Mouse (Mus musculus) heart, adult 18-20 months (tissue): ENCODE measurements around the gene Slit3. TPM values are rescaled to one million over a fixed set of nuclear protein-coding genes. Genes with fewer than 3 reads are reported as not detected.

Source experiments
- DNase-seq, 2 experiments: peaks; one replicate each; pipeline ENCODE4 v3.0.0; 2021 to 2022; ENCODE audit warnings: mixed read lengths in 1 of 2
- total RNA-seq, 2 experiments: library from RNA; stranded (reverse); gene quantifications; 2 replicates each; pipeline ENCODE4 v1.2.3; 2021

Gene Slit3
- total RNA-seq, 2 experiments from 2014 or later = 12.6 to 13.3 TPM

DNA sequence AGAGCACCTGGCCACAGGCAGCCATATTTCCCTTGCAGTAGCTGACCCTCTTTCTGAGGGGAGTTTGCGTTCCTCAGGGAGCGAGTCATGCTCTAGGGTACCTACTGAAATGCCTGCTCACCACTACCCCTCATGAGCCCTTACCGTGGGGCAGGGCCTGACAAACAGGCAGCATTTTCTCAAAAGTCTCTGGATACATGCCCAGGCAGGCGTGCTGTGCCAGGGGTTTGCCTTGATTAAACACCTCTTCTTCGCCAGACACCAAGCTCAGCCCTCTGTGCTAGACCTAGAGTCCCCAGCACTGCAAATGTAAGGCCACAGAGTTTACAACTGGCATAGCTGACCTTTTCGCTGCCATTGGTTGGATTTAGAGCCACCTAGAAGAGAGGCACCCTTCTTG is 345.7 kb downstream of the Slit3 start:
- peak in 1 of 2 experiments; percentile 11 for DNase-seq

DNA sequence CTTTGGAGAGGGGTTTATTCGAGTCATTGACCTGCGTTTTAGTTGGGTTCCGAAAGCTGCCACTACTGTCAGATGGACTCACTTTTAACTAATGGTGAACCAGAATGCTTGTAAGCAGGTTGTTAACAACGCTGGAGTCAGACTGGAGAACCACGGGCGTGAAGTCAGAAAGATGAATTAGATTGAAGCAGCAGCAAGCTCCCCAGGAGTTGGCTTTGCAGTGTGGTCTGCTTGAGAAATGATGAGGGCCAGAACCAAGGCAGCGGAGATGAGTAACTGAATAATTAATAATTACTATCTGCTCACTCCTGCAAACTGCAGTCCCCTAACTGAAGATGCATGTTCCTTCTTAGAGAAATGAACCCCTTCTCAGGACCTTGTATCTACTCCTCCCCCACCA is 347.8 kb downstream of the Slit3 start:
- DNase-seq = no peak

DNA sequence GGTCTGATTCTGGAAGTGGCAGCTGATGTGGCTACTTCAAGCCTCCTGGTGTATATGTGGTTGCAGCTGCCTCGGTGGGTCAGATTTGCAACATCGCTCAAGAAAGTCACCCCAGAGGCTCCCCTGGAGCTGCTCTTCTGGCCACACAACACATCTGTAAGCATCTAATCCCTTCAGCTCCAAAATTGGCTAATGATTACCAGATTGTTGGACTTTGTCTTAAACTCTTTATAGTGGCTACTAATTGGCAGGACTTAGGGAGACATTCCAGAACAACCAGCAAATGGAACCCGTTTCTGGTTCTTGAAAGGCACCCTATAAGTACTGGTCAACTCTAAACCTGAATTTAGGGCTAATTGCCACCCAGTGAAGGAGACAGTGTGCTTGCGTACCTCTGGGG is 348.9 kb downstream of the Slit3 start:
- DNase-seq = no peak

DNA sequence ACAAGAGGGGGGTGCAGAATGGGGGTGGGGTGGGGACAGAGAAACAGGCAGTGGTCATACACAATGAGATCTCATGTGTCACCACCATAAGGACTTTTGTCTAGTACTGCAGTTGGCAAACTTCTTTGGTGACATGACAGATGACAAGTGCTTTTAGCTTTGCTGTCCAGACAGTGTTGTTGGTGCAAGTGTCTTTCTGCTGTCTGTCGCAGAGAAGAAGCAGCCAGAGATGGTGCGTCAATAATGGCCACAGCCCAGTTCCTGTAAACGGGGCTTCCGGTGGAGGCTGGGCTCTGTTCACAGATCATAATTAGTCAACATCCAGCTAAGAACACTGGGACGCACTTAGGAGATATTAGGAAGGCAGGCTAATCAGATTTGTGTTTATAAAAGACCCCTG is 349.8 kb downstream of the Slit3 start:
- DNase-seq = no peak

DNA sequence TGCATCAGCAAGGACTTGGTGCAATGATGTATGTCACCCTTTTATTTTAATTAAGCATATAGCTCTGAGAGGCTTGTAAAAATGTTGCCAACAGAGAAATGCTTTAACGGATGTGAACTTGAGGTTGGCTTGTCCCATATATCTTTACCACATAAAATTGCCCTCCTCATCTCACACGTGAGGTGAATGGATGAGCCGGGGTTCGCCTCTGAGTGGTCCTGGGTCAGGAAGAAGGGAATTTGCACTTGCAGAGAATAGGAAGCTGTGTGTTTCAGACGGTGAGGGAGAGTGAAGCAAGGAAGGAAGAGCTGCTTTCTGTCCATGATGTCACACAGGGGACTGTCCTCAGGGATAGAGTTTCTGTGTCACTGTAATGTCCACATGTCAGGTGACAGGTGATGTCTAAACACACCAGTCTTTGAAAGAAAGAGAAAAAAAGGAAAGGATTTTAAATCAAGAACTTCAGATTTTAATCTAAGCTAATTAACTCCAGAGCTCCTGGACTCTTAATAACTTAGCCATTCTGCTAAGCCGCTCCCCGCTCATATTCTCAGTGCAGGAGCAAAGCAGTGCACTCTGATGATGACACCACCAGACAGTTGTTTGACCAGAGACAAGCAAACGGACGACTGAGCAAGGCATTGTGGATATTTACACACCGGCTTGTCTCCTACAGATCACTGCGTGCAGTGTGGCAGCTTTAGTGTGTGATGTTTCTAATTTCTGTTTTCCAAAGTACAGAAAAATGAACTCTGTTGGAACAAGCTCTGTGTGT is 352.0 kb downstream of the Slit3 start:
- DNase-seq = no peak

DNA sequence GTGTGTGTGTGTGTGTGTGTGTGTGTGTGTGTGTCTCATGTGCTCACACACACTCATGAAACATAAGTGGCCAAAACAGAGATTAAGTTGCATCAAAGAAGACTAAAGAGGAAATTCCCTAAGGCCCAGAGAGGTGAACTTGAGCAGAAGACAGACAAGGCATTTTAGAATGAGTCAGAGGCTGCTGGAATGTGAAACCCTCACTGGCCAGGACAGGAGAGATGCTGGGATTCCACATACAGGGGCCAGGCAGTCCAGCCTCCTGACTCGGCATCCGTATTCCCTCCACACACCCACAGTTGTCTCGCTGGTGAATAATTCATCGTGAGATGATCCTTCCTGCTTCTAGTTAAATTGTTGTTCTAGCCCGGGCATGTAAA is 352.6 kb downstream of the Slit3 start:
- DNase-seq = no peak

- no peak for DNase-seq
These were observed 359.1 kb downstream of the Slit3 start for GRCm38 (mm10) chr11:35480146-35480545.

- DNase-seq = no peak
These were observed 360.8 kb downstream of the Slit3 start for GRCm38 (mm10) chr11:35481611-35482363.

DNA sequence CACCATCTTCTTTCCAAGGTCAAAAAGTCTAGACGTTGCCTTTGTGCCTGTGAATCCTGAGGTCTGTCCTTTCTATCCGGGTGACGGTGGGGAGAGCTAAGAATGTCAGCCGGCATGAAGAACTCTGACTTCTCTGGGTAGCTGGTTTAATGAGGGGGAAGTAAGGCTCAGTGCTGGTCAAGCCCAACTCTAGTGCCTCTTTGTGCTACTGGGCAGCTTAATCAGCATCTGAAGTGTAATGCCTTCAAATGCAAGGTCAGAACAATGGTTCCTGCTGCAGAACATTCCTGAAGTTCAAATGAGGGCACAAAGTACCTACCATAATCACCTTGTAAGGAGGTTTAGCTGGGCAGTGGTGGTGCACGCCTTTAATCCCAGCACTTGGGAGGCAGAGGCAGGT is 366.9 kb downstream of the Slit3 start:
- no peak for DNase-seq

GRCm38 (mm10) chr11:35491701-35492100 is 370.7 kb downstream of the Slit3 start:
- no peak for DNase-seq

GRCm38 (mm10) chr11:35496874-35497273 is 375.9 kb downstream of the Slit3 start:
- DNase-seq = no peak

- DNase-seq = no peak
These were observed 376.9 kb downstream of the Slit3 start for GRCm38 (mm10) chr11:35497961-35498360.

DNA sequence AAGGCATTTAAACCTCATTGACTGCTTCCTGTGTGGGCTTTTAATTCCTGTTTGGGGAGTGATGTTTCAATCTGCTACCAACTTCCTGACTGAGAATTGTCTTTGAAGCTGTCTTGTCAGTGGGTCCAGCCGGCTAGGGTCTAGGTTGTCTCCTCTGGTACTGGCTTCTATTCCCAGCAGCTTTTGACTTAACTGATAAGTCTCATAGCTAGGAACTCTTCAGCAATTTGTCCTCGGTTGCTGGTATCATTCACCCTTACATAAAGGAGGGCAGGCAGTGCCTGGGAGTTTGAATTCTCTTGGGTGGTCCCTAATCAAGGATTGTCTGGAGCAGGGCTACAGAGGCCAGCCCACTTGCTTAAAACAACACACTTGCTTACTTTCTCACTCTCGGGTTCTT is 381.1 kb downstream of the Slit3 start:
- DNase-seq = no peak

- DNase-seq = no peak
These were observed 383.0 kb downstream of the Slit3 start for GRCm38 (mm10) chr11:35504051-35504450.

DNA sequence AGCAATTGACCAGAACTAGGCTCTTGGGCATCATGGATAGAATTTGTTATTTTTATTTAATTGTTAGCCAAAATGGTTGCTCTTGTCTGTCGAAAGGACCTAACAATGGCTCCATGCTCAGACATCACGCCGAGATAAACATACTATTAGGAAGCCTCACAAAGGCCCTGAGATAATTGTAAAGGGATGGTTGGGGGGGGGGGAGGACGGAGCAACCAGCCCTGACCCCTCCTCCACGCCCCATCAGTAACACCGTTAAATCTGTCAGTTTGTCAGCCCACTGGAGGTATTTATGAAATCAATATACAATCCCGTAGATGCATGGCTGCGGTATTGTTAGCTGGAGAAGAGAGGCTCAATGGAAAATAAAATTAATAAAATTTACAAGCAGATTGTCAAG is 383.9 kb downstream of the Slit3 start:
- no peak for DNase-seq

- DNase-seq = no peak
These were observed 384.3 kb downstream of the Slit3 start for GRCm38 (mm10) chr11:35505316-35505715.

DNA sequence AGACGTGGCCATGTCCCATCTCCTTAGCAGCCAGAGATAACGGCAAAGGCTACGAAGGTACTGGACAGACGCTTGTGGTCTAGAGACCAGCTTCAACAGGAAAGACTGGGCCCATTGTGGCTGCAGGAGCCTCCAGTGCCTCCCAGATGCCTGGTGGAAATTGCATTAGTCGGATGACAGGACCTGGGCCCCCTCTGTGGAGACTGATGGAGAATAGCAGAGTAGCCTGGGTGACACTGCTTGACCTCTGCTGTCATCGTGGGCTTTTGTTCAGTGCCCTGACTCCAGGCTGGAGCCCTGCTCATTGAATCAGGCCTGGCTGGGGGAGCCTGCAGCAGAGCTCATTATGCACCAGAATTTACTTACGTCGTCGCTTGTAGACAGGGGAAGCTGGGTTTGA is 384.8 kb downstream of the Slit3 start:
- DNase-seq = no peak

- no peak for DNase-seq
These were observed 386.9 kb downstream of the Slit3 start for GRCm38 (mm10) chr11:35507781-35508390.

GRCm38 (mm10) chr11:35512686-35513085 is 391.7 kb downstream of the Slit3 start:
- no peak for DNase-seq

GRCm38 (mm10) chr11:35513343-35513742 is 392.3 kb downstream of the Slit3 start:
- DNase-seq = no peak

DNA sequence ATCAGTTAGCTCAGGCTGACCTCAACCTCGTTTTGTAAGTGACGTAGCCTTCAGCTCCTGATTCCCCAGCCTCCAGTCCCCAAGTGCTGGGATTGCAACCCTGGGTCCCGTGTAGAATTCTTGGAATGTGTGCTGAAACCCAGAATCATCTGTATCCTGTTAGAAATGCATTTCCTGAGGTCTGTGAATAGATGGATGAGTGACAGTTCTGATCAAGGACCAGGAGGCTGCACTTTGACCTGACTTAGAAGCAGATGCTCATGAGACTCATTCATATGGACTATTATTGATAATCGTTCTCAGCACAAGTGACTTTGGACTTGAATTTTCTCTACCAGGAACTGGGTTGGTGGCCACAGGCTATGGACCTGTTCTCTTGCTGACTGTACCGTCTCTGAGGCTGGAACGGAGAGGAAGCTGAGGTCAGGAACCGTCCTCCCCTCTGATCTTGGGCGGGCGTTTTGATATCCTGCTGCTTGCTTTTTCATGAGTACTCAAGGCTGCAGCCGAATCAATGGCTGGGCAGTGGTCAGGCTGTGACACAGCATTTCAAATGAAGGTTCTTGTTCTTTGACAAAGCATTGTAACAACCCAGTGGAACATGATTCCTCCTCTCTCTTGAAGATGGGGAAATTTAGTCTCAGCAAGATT is 401.9 kb downstream of the Slit3 start:
- DNase-seq = no peak

DNA sequence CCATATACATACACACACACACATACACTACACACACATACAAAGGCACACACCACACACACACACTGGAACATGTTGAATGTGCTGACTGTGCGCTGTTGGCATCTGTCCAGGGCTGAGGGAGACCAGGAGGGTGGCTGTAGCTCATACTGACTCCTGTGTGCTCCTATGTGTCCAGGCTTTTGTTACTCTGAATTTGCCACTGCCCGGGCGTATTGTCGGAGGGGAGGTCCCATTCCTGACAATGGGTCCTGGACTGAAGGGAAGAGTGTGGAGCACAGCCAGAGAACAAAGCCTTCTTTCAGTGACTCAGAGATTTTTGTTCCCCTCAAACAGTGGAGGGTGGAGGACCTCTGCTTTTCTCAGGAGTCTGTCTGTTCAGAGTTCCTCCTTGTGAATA is 402.7 kb downstream of the Slit3 start:
- no peak for DNase-seq

GRCm38 (mm10) chr11:35526219-35526762 is 405.3 kb downstream of the Slit3 start:
- DNase-seq = peak; percentile 7 to 8
